Mouse (Mus musculus): ENCODE measurements around the gene Vstm5. TPM values are rescaled to one million over a fixed set of nuclear protein-coding genes. Genes with fewer than 3 reads are reported as not detected.
"Not testable (repeated sequence)": the region's sequence is repeated elsewhere in the genome, so short reads cannot be mapped to it uniquely, and the experiment has no call there.

Gene Vstm5
- polyA plus RNA-seq (2016; fragmentation: Nextera tagmentation; extraction: Ambion mirVana) = 1.1 and 1.2 TPM in 2 replicates

DNA sequence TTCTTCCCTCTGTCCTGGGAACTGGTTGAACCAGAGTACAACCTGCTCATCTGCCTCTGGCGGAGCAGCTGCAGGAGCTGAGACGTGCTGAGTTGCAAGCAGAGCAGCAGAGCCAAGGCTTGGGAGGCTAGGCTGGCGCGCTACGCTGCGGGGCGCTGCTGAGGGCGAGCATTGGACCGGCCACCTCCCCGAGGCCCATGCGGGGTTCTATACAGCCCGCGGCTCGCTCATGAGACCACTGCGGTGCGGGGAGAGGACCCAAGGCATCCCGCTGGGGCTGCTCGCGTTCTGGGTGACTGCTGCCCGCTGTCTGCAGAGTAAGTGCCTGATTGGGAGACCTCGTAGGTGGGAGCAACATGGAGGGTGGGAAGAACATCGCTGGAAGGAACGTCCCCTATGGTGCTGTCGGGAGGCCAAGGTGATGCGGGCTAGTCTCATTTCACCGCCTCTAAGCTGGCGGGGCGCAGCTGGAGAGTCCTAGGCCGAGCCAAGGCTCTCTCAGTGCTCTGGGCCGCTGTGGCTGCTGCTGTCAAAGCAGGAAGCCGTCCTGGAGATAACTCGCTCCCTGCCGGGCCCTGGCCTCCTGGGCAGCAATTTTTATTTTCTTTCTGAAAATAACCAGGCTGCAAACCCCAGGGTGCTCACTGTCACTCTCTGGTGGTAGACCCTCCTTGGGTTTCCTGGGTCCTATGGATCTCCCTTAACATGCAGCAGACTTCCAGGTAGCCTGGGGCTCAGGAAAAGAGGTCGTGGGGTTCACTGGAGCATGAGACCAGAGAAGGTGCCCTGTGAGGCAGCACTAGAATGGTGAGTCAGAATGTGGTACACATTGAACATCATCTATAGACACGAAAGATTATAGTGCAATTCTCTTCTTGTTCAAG is at the start of gene Vstm5:
Vstm5 (plus strand) TSS at position 4 of the 884 bp plus-strand sequence.
- Histone ChIP-seq H3K4me3 (peak within 1 kb of the TSS; percentile 56), H3K9me3 (replicated peaks) (no peaks in the 10 kb centered on the region), H3K27me3 (ENCODE audit: low read depth, poor library complexity, severe bottlenecking) (peaks cover 33% of the 10 kb centered on the region), H3K27ac (peak within 1 kb of the TSS; percentile 59), H3K4me1 (peaks cover 20% of the 10 kb centered on the region), H3K36me3 (no peaks in the 10 kb centered on the region)
- WGBS = 6% methylated on average over 35 of the region's 35 CpGs
- peak; percentile 57 for DNase-seq (ENCODE audit: low spot score)

DNA sequence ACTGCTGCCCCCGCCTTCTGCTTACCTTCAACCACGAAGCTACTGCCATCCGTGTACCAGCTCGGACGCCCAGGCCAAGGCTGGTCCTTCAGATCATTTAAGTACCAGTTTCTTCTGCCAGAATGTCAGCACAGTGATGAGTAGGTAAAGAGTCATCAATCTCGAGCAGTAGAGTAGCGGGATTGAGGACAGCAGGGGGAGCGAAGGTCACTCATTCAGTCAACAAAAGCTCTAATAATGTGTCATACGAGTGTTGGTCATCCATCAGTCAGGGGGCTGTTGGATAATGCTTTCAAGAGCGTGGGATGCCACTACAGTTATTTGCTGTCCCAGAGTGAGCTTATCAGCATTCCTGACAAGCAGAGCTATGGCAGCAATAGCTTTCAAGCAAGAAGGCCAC is 44.0 kb upstream of the Vstm5 start:
- not testable (repeated sequence) for H3K4me1 ChIP-seq; H3K9me3 ChIP-seq (replicated peaks); H3K4me3 ChIP-seq; H3K36me3 ChIP-seq; H3K27me3 ChIP-seq (ENCODE audit: low read depth, poor library complexity, severe bottlenecking); H3K27ac ChIP-seq; DNase-seq (ENCODE audit: low spot score)
- WGBS = 83% methylated on average over 10 of the region's 10 CpGs

DNA sequence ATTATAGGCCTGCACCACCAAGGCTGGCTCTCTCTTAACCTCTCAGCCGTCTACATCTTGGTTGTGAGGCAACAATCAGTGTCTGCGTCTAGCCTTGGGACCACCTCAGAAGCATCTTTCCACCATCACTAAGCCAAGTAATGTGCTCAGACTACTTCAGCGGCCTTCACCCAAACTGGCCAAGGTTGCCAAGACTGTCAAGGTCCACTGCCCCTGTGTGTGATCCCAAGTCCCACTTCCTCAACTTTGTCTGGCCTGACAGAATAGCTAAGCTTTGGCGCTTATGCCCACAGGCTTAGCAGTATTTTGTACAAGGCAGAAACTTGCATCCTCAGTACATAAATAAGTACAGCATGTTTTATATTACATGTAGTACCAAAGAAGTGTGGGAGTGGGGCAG is 32.2 kb upstream of the Vstm5 start:
- WGBS = 93% methylated on average over 4 of the region's 4 CpGs
- Histone ChIP-seq H3K4me1 (no peaks in the 10 kb centered on the region), H3K27ac (no peak overlapping the region), H3K36me3 (no peaks in the 10 kb centered on the region), H3K27me3 (ENCODE audit: low read depth, poor library complexity, severe bottlenecking) (no peaks in the 10 kb centered on the region), H3K4me3 (no peak overlapping the region), H3K9me3 (replicated peaks) (no peaks in the 10 kb centered on the region)
- DNase-seq (ENCODE audit: low spot score) = no peak

DNA sequence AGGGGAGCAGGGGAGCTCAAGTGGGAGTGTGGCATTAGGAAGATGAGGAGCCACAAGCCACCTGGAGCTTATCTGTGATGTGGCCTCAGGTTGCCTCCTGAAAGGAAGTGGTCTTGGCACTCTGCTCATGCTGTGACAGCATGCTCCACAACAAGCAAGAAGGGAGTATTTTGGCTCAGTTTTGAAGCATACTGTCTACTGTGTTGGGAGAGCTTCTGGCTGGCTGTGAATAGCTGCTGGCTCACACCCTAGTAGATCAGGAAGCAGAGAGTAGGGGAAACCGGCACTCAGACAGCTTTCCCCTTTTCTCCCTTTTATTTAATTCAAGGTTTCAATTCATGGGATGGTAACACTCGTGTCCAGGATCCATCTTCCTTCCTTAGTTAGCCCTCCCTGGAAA is 29.5 kb upstream of the Vstm5 start:
- no peak for DNase-seq (ENCODE audit: low spot score)
- no peak overlapping the region for H3K27ac ChIP-seq
- H3K36me3 ChIP-seq = no peaks in the 10 kb centered on the region
- 67% methylated on average over 2 of the region's 2 CpGs for WGBS
- no peaks in the 10 kb centered on the region for H3K9me3 ChIP-seq (replicated peaks)
- no peaks in the 10 kb centered on the region for H3K4me1 ChIP-seq
- H3K27me3 ChIP-seq (ENCODE audit: low read depth, poor library complexity, severe bottlenecking) = no peaks in the 10 kb centered on the region
- no peak overlapping the region for H3K4me3 ChIP-seq

GRCm38 (mm10) chr9:15211876-15212275 is 27.0 kb upstream of the Vstm5 start:
- no peaks in the 10 kb centered on the region for H3K9me3 ChIP-seq (replicated peaks)

DNA sequence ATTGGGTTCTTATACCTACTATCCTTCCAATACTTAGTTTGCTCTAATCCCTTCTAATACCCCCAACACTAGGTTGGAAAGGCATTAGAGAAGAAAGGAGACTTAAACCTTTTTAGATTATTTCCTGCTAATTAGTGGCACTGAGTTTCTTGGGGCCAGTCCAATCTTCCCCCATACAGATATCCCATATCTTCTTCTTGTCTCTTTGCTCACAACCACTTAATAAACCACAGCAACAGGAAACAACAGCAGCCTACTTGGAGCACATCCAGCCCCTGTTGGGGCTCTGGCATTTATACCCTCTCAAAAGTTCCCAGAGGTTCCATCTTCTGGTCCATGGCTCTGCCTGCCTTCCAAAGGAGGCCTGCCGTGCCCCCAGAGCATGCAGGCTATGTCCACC is 25.1 kb upstream of the Vstm5 start:
- WGBS = 63% methylated on average over 1 of the region's 1 CpGs
- no peak for DNase-seq (ENCODE audit: low spot score)
- H3K27me3 ChIP-seq (ENCODE audit: low read depth, poor library complexity, severe bottlenecking) = no peaks in the 10 kb centered on the region

More at GRCm38 (mm10) chr9:15211876-15212275, 27.0 kb upstream of the Vstm5 start:
- H3K36me3 ChIP-seq = no peaks in the 10 kb centered on the region
- H3K4me3 ChIP-seq = no peak overlapping the region
- no peak overlapping the region for H3K27ac ChIP-seq
- DNase-seq (ENCODE audit: low spot score) = no peak
- no peaks in the 10 kb centered on the region for H3K4me1 ChIP-seq
- no peaks in the 10 kb centered on the region for H3K27me3 ChIP-seq (ENCODE audit: low read depth, poor library complexity, severe bottlenecking)
- 81% methylated on average over 3 of the region's 3 CpGs for WGBS

GRCm38 (mm10) chr9:15224912-15225311 is 13.9 kb upstream of the Vstm5 start:
- whole genome bisulfite sequencing = 36% methylated on average over 2 of the region's 2 CpGs
- Histone ChIP-seq H3K36me3 (no peaks in the 10 kb centered on the region), H3K4me1 (no peaks in the 10 kb centered on the region), H3K27ac (no peak overlapping the region), H3K27me3 (ENCODE audit: low read depth, poor library complexity, severe bottlenecking) (no peaks in the 10 kb centered on the region), H3K4me3 (no peak overlapping the region), H3K9me3 (replicated peaks) (no peaks in the 10 kb centered on the region)
- no peak for DNase-seq (ENCODE audit: low spot score)

More for the DNA sequence above, 25.1 kb upstream of the Vstm5 start:
- Histone ChIP-seq H3K4me1 (no peaks in the 10 kb centered on the region), H3K27ac (no peak overlapping the region), H3K9me3 (replicated peaks) (no peaks in the 10 kb centered on the region), H3K4me3 (no peak overlapping the region), H3K36me3 (no peaks in the 10 kb centered on the region)

GRCm38 (mm10) chr9:15232445-15232844 is 6.4 kb upstream of the Vstm5 start:
- no peak overlapping the region for H3K4me3 ChIP-seq
- H3K9me3 ChIP-seq (replicated peaks) = no peaks in the 10 kb centered on the region

GRCm38 (mm10) chr9:15233604-15234003 is 5.2 kb upstream of the Vstm5 start:
- Histone ChIP-seq H3K9me3 (replicated peaks) (no peaks in the 10 kb centered on the region), H3K4me3 (no peak overlapping the region), H3K36me3 (no peaks in the 10 kb centered on the region), H3K27ac (no peak overlapping the region), H3K4me1 (peaks cover 9% of the 10 kb centered on the region), H3K27me3 (ENCODE audit: low read depth, poor library complexity, severe bottlenecking) (peaks cover 13% of the 10 kb centered on the region)
- no peak for DNase-seq (ENCODE audit: low spot score)
- 89% methylated on average over 1 of the region's 1 CpGs for WGBS

More at GRCm38 (mm10) chr9:15232445-15232844, 6.4 kb upstream of the Vstm5 start:
- Histone ChIP-seq H3K4me1 (no peaks in the 10 kb centered on the region), H3K27ac (no peak overlapping the region), H3K27me3 (ENCODE audit: low read depth, poor library complexity, severe bottlenecking) (peaks cover 2% of the 10 kb centered on the region; the same call in 1 of the 2 replicates), H3K36me3 (no peaks in the 10 kb centered on the region)
- no peak for DNase-seq (ENCODE audit: low spot score)
- 93% methylated on average over 3 of the region's 3 CpGs for WGBS

DNA sequence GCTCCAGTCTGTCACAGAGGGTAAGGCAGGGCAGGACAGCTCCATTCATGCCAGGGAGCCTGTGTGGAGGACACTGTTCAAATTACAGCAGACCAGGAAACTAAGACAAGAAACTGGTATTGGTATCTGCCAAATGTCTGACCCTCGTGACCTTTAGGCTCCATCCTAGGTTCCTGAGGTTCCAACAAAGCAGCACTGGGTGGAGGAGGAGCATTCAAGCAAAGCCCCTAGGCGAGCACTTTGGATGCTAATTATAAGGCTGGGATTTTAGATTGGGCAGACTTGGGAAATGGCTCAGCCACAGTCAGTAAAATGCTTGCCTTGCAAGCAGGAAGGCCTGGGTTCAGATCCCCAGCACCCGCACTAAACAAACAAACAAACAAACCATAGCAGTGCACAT is 2.9 kb upstream of the Vstm5 start:
- no peak overlapping the region for H3K27ac ChIP-seq
- 77% methylated on average over 3 of the region's 3 CpGs for WGBS

DNA sequence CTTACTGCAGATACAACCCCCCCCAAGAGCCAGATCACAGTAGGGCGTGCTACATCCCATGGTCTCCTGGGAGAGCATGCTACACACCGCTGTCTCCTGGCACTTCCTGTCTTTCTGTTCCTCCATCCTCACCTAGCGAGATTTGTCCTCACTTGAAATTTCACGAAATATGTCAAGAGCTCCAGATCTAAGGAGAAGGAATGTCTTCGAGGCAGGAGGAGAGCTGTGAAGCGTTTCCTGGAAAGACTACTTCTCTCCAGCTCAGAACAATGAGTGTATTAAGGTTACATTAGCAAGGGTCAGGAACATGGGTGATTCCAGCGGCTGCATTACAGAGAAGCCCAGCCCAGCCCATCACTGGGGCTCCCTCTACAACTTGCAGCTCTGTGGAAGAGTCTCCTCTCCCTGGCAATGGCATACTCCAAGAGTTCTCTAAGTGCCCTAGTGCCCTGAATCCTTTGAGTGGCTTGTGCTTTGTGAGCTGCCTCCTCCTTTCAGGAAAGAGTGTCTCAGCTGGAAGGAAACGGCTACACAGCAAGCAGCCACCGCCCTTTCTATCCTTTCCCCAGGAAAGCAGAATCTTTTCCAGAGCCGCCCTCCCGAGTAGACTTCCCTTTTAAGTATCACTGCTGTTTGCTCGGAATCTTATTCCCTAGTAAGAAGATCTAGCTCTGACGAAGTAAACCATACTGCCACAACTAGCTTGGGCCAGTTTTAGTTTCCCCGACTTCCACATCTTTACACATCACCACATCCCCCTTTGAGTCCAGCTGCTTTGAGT is 1.1 kb upstream of the Vstm5 start:
- Histone ChIP-seq H3K4me1 (peaks cover 20% of the 10 kb centered on the region), H3K36me3 (no peaks in the 10 kb centered on the region), H3K9me3 (replicated peaks) (no peaks in the 10 kb centered on the region), H3K27ac (no peak overlapping the region), H3K4me3 (no peak overlapping the region), H3K27me3 (ENCODE audit: low read depth, poor library complexity, severe bottlenecking) (peaks cover 33% of the 10 kb centered on the region)
- no peak for DNase-seq (ENCODE audit: low spot score)
- WGBS = 67% methylated on average over 14 of the region's 14 CpGs

More for the DNA sequence above, 2.9 kb upstream of the Vstm5 start:
- Histone ChIP-seq H3K36me3 (no peaks in the 10 kb centered on the region), H3K27me3 (ENCODE audit: low read depth, poor library complexity, severe bottlenecking) (peaks cover 33% of the 10 kb centered on the region), H3K4me3 (no peak overlapping the region), H3K9me3 (replicated peaks) (no peaks in the 10 kb centered on the region), H3K4me1 (peaks cover 20% of the 10 kb centered on the region)
- DNase-seq (ENCODE audit: low spot score) = no peak

GRCm38 (mm10) chr9:15238297-15238990 is 401 bp upstream of the Vstm5 start:
- Histone ChIP-seq H3K4me3 (peak overlapping the region; percentile 56), H3K36me3 (no peaks in the 10 kb centered on the region), H3K27ac (no peak overlapping the region), H3K4me1 (peaks cover 20% of the 10 kb centered on the region), H3K9me3 (replicated peaks) (no peaks in the 10 kb centered on the region), H3K27me3 (ENCODE audit: low read depth, poor library complexity, severe bottlenecking) (peaks cover 33% of the 10 kb centered on the region)
- WGBS = 79% methylated on average over 16 of the region's 16 CpGs
- DNase-seq (ENCODE audit: low spot score) = no peak
